In genomic region chr6:4421466-4421865, GRCm38 (mm10) we compare ENCODE assay signal across 22 mouse cellular contexts.
DNase-seq lines count a peak whose midpoint lies in the region; ATAC-seq lines count a peak whose summit lies in the region.
"Had no signal": no experiment of that assay in that cellular context is flagged by ENCODE, and none has a peak within 500 bp of the region (broad histone marks: within the 10 kb centered on the region; RNA-seq: fewer than 3 reads in every experiment).

No protein-coding gene starts in this region.

- no peaks in the 10 kb centered on the region for H3K27me3 ChIP-seq in midbrain, embryonic 11.5 days (ENCODE audit: control insufficient read depth, insufficient read depth, low read length)
- H3K27me3 ChIP-seq in midbrain, embryonic 16.5 days (ENCODE audit: control insufficient read depth, insufficient read depth, low read depth, low read length) = no peaks in the 10 kb centered on the region
- H3K27me3 ChIP-seq: CH12.LX; embryonic facial prominence, embryonic 12.5 days; forebrain, embryonic 13.5 days; forebrain, embryonic 15.5 days; Patski had no signal

- DNase-seq in adrenal gland, adult 2 months = peak; percentile 16
- DNase-seq in adrenal gland, postnatal 4 days (ENCODE audit: low spot score in 2 of 2) = no peak
- DNase-seq in adrenal gland, postnatal 14 days = peak; percentile 17
- DNase-seq in adrenal gland, adult 8-10 months = no peak
- peak; percentile 64 for DNase-seq in midbrain, embryonic 11.5 days (ENCODE audit: low spot score, missing footprints)
- DNase-seq: B cell, adult 2 months; cerebellum, adult 11-12 months; cerebellum, adult 2 months; cerebellum, adult 9-10 months; cerebellum, postnatal 10 days; cerebellum, postnatal 25 days; forebrain, postnatal 0 days had no signal

- H3K4me1 ChIP-seq in midbrain, embryonic 11.5 days (ENCODE audit: control insufficient read depth, insufficient read depth, low read length) = no peaks in the 10 kb centered on the region
- peaks cover 6% of the 10 kb centered on the region; the same call in 1 of the 2 replicates for H3K4me1 ChIP-seq in midbrain, embryonic 16.5 days (ENCODE audit: control insufficient read depth, insufficient read depth, low read length)

- ATAC-seq in midbrain, embryonic 11.5 days (ENCODE audit: low FRiP score) = no peak
- ATAC-seq in midbrain, embryonic 16.5 days = no peak
- ATAC-seq: activated CD4-positive, CD25-positive, alpha-beta regulatory T cell, adult 4 months; CD4-positive, CD25-positive, alpha-beta regulatory T cell, adult 4 months; forebrain, embryonic 13.5 days; forebrain, embryonic 15.5 days; forebrain, postnatal 0 days; Patski had no signal

- H3K9ac ChIP-seq in midbrain, embryonic 11.5 days (ENCODE audit: low read length) = no peak overlapping the region
- H3K9ac ChIP-seq in midbrain, embryonic 16.5 days (ENCODE audit: low read depth, low read length) = no peak overlapping the region
- H3K9ac ChIP-seq: embryonic facial prominence, embryonic 12.5 days; forebrain, embryonic 13.5 days; forebrain, embryonic 15.5 days; forebrain, postnatal 0 days had no signal

- 86% methylated on average over 7 of the region's 7 CpGs for WGBS in midbrain, embryonic 11.5 days
- WGBS in midbrain, embryonic 16.5 days = 84% methylated on average over 7 of the region's 7 CpGs

- H3K27ac ChIP-seq in midbrain, embryonic 11.5 days (ENCODE audit: low read depth, low read length) = no peak overlapping the region
- H3K27ac ChIP-seq in midbrain, embryonic 16.5 days (ENCODE audit: low read length) = no peak overlapping the region
- H3K27ac ChIP-seq: embryonic facial prominence, embryonic 10.5 days; embryonic facial prominence, embryonic 12.5 days; forebrain, embryonic 13.5 days; forebrain, embryonic 15.5 days had no signal

- no peak overlapping the region for H3K4me3 ChIP-seq in midbrain, embryonic 11.5 days (ENCODE audit: low read depth, low read length)
- no peak overlapping the region for H3K4me3 ChIP-seq in midbrain, embryonic 16.5 days (ENCODE audit: low read depth, low read length)
- H3K4me3 ChIP-seq: embryonic facial prominence, embryonic 10.5 days; embryonic facial prominence, embryonic 12.5 days; forebrain, embryonic 13.5 days; forebrain, embryonic 15.5 days had no signal

- H3K36me3 ChIP-seq in midbrain, embryonic 11.5 days (ENCODE audit: control insufficient read depth, insufficient read depth, low read length) = no peaks in the 10 kb centered on the region
- H3K36me3 ChIP-seq in midbrain, embryonic 16.5 days (ENCODE audit: control insufficient read depth, insufficient read depth, low read length) = no peaks in the 10 kb centered on the region
- H3K36me3 ChIP-seq: embryonic facial prominence, embryonic 10.5 days; embryonic facial prominence, embryonic 12.5 days; forebrain, embryonic 15.5 days; G1E had no signal

- H3K9me3 ChIP-seq in midbrain, embryonic 11.5 days (ENCODE audit: control insufficient read depth, low read length) = no peaks in the 10 kb centered on the region
- no peaks in the 10 kb centered on the region for H3K9me3 ChIP-seq in midbrain, embryonic 16.5 days (replicated peaks; ENCODE audit: control insufficient read depth, low read length, poor library complexity, severe bottlenecking)
- H3K9me3 ChIP-seq: embryonic facial prominence, embryonic 10.5 days; embryonic facial prominence, embryonic 12.5 days; forebrain, embryonic 13.5 days; forebrain, embryonic 15.5 days; G1E had no signal

- H3K4me2 ChIP-seq in midbrain, embryonic 11.5 days = no peak overlapping the region
- no peak overlapping the region for H3K4me2 ChIP-seq in midbrain, embryonic 16.5 days (ENCODE audit: low read length)
- H3K4me2 ChIP-seq: embryonic facial prominence, embryonic 12.5 days; forebrain, embryonic 13.5 days; forebrain, embryonic 15.5 days had no signal

Comparison
In these comparisons a context has a peak if more than half of its experiments do, and no peak if none do; other contexts are left out.
1. DNase-seq: peak in adrenal gland, adult 2 months (single experiment), adrenal gland, postnatal 14 days (single experiment) and midbrain, embryonic 11.5 days (single experiment); none in adrenal gland, postnatal 4 days (0 of 2) and adrenal gland, adult 8-10 months (single experiment).